Mouse (Mus musculus): Measurements from ENCODE around the gene Slc51a. TPM values are rescaled to one million over a fixed set of nuclear protein-coding genes. Genes with fewer than 3 reads are reported as not detected.

Gene Slc51a
- polyA plus RNA-seq, 1 experiment from 2014 or later: 0.38 TPM

- H3K9me3 ChIP-seq (ENCODE audit: control insufficient read depth, low read length): no peaks in the 10 kb centered on the region
- WGBS: 93% methylated on average over 16 of the region's 16 CpGs
- H3K4me1 ChIP-seq (ENCODE audit: control insufficient read depth, insufficient read depth, low read length): no peaks in the 10 kb centered on the region
- H3K4me3 ChIP-seq (ENCODE audit: low read depth, low read length): no peak overlapping the region
- H3K27ac ChIP-seq (ENCODE audit: low read depth, low read length): no peak overlapping the region
- no peaks in the 10 kb centered on the region for H3K27me3 ChIP-seq (ENCODE audit: control insufficient read depth, insufficient read depth, low read length)
- no peak overlapping the region for H3K9ac ChIP-seq (ENCODE audit: low read length)
- H3K36me3 ChIP-seq (ENCODE audit: control insufficient read depth, insufficient read depth, low read length): peaks cover 3% of the 10 kb centered on the region
- ATAC-seq (ENCODE audit: insufficient read depth, low FRiP score, low TSS enrichment) (no peak), DNase-seq (ENCODE audit: low spot score) (no peak)
- no peak overlapping the region for H3K4me2 ChIP-seq (ENCODE audit: low read depth)
Measured at GRCm38 (mm10) chr16:32462950-32463349, 24.7 kb downstream of the Slc51a start.

- H3K27me3 ChIP-seq (ENCODE audit: control insufficient read depth, insufficient read depth, low read length): no peaks in the 10 kb centered on the region
Measured at GRCm38 (mm10) chr16:32461713-32462112, 26.0 kb downstream of the Slc51a start.

GRCm38 (mm10) chr16:32460518-32460917 is 27.2 kb downstream of the Slc51a start:
- ATAC-seq (ENCODE audit: insufficient read depth, low FRiP score, low TSS enrichment) (no peak), DNase-seq (ENCODE audit: low spot score) (no peak)
- H3K27ac ChIP-seq (ENCODE audit: low read depth, low read length): no peak overlapping the region
- H3K27me3 ChIP-seq (ENCODE audit: control insufficient read depth, insufficient read depth, low read length): no peaks in the 10 kb centered on the region
- H3K4me2 ChIP-seq (ENCODE audit: low read depth): no peak overlapping the region
- H3K4me1 ChIP-seq (ENCODE audit: control insufficient read depth, insufficient read depth, low read length): no peaks in the 10 kb centered on the region
- no peaks in the 10 kb centered on the region for H3K9me3 ChIP-seq (ENCODE audit: control insufficient read depth, low read length)
- no peak overlapping the region for H3K4me3 ChIP-seq (ENCODE audit: low read depth, low read length)
- 67% methylated on average over 4 of the region's 4 CpGs for WGBS
- H3K36me3 ChIP-seq (ENCODE audit: control insufficient read depth, insufficient read depth, low read length): peaks cover 3% of the 10 kb centered on the region
- H3K9ac ChIP-seq (ENCODE audit: low read length): no peak overlapping the region

More at GRCm38 (mm10) chr16:32461713-32462112, 26.0 kb downstream of the Slc51a start:
- Histone ChIP-seq H3K9ac (ENCODE audit: low read length) (no peak overlapping the region), H3K4me2 (ENCODE audit: low read depth) (no peak overlapping the region), H3K4me1 (ENCODE audit: control insufficient read depth, insufficient read depth, low read length) (no peaks in the 10 kb centered on the region), H3K9me3 (ENCODE audit: control insufficient read depth, low read length) (no peaks in the 10 kb centered on the region), H3K27ac (ENCODE audit: low read depth, low read length) (no peak overlapping the region), H3K36me3 (ENCODE audit: control insufficient read depth, insufficient read depth, low read length) (peaks cover 3% of the 10 kb centered on the region), H3K4me3 (ENCODE audit: low read depth, low read length) (no peak overlapping the region)
- WGBS: 94% methylated on average over 5 of the region's 5 CpGs
- no peak for DNase-seq (ENCODE audit: low spot score)
- no peak for ATAC-seq (ENCODE audit: insufficient read depth, low FRiP score, low TSS enrichment)

- H3K4me2 ChIP-seq (ENCODE audit: low read depth): no peak overlapping the region
- WGBS: 60% methylated on average over 10 of the region's 10 CpGs
- ATAC-seq (ENCODE audit: insufficient read depth, low FRiP score, low TSS enrichment): no peak
- H3K36me3 ChIP-seq (ENCODE audit: control insufficient read depth, insufficient read depth, low read length): no peaks in the 10 kb centered on the region; the same call in 1 of the 2 replicates
- H3K9ac ChIP-seq (ENCODE audit: low read length): no peak overlapping the region
- no peaks in the 10 kb centered on the region for H3K4me1 ChIP-seq (ENCODE audit: control insufficient read depth, insufficient read depth, low read length)
- no peaks in the 10 kb centered on the region for H3K9me3 ChIP-seq (ENCODE audit: control insufficient read depth, low read length)
- peak; percentile 16 for DNase-seq (ENCODE audit: low spot score)
- H3K27me3 ChIP-seq (ENCODE audit: control insufficient read depth, insufficient read depth, low read length): no peaks in the 10 kb centered on the region
- no peak overlapping the region for H3K4me3 ChIP-seq (ENCODE audit: low read depth, low read length)
- H3K27ac ChIP-seq (ENCODE audit: low read depth, low read length): no peak overlapping the region
Measured at GRCm38 (mm10) chr16:32457589-32458386, 29.9 kb downstream of the Slc51a start.

- no peak overlapping the region for H3K9ac ChIP-seq (ENCODE audit: low read length)
- H3K27me3 ChIP-seq (ENCODE audit: control insufficient read depth, insufficient read depth, low read length): no peaks in the 10 kb centered on the region
- H3K4me1 ChIP-seq (ENCODE audit: control insufficient read depth, insufficient read depth, low read length): no peaks in the 10 kb centered on the region
- H3K27ac ChIP-seq (ENCODE audit: low read depth, low read length): no peak overlapping the region
- 94% methylated on average over 1 of the region's 1 CpGs for WGBS
- DNase-seq (ENCODE audit: low spot score) (no peak), ATAC-seq (ENCODE audit: insufficient read depth, low FRiP score, low TSS enrichment) (no peak)
- no peak overlapping the region for H3K4me3 ChIP-seq (ENCODE audit: low read depth, low read length)
- H3K4me2 ChIP-seq (ENCODE audit: low read depth): no peak overlapping the region
- no peaks in the 10 kb centered on the region for H3K9me3 ChIP-seq (ENCODE audit: control insufficient read depth, low read length)
- no peaks in the 10 kb centered on the region for H3K36me3 ChIP-seq (ENCODE audit: control insufficient read depth, insufficient read depth, low read length)
Measured at GRCm38 (mm10) chr16:32456761-32457160, 30.9 kb downstream of the Slc51a start.

- no peak for DNase-seq (ENCODE audit: low spot score)
- no peak overlapping the region for H3K4me2 ChIP-seq (ENCODE audit: low read depth)
- no peak overlapping the region for H3K4me3 ChIP-seq (ENCODE audit: low read depth, low read length)
- no peak overlapping the region for H3K27ac ChIP-seq (ENCODE audit: low read depth, low read length)
- H3K27me3 ChIP-seq (ENCODE audit: control insufficient read depth, insufficient read depth, low read length): no peaks in the 10 kb centered on the region
- no peaks in the 10 kb centered on the region for H3K9me3 ChIP-seq (ENCODE audit: control insufficient read depth, low read length)
- no peak for ATAC-seq (ENCODE audit: insufficient read depth, low FRiP score, low TSS enrichment)
- no peaks in the 10 kb centered on the region for H3K4me1 ChIP-seq (ENCODE audit: control insufficient read depth, insufficient read depth, low read length)
- H3K9ac ChIP-seq (ENCODE audit: low read length): no peak overlapping the region
- H3K36me3 ChIP-seq (ENCODE audit: control insufficient read depth, insufficient read depth, low read length): no peaks in the 10 kb centered on the region
Measured at GRCm38 (mm10) chr16:32456086-32456485, 31.6 kb downstream of the Slc51a start.

- Histone ChIP-seq H3K4me2 (ENCODE audit: low read depth) (no peak overlapping the region), H3K27ac (ENCODE audit: low read depth, low read length) (no peak overlapping the region), H3K9ac (ENCODE audit: low read length) (no peak overlapping the region), H3K4me1 (ENCODE audit: control insufficient read depth, insufficient read depth, low read length) (no peaks in the 10 kb centered on the region), H3K4me3 (ENCODE audit: low read depth, low read length) (no peak overlapping the region), H3K9me3 (ENCODE audit: control insufficient read depth, low read length) (no peaks in the 10 kb centered on the region), H3K27me3 (ENCODE audit: control insufficient read depth, insufficient read depth, low read length) (no peaks in the 10 kb centered on the region), H3K36me3 (ENCODE audit: control insufficient read depth, insufficient read depth, low read length) (no peaks in the 10 kb centered on the region)
- 76% methylated on average over 5 of the region's 5 CpGs for WGBS
- DNase-seq (ENCODE audit: low spot score) (no peak), ATAC-seq (ENCODE audit: insufficient read depth, low FRiP score, low TSS enrichment) (no peak)
Measured at GRCm38 (mm10) chr16:32454646-32455045, 33.0 kb downstream of the Slc51a start.

- Histone ChIP-seq H3K9ac (ENCODE audit: low read length) (no peak overlapping the region), H3K27me3 (ENCODE audit: control insufficient read depth, insufficient read depth, low read length) (no peaks in the 10 kb centered on the region), H3K27ac (ENCODE audit: low read depth, low read length) (no peak overlapping the region), H3K4me2 (ENCODE audit: low read depth) (no peak overlapping the region), H3K4me3 (ENCODE audit: low read depth, low read length) (no peak overlapping the region), H3K9me3 (ENCODE audit: control insufficient read depth, low read length) (no peaks in the 10 kb centered on the region), H3K4me1 (ENCODE audit: control insufficient read depth, insufficient read depth, low read length) (no peaks in the 10 kb centered on the region), H3K36me3 (ENCODE audit: control insufficient read depth, insufficient read depth, low read length) (no peaks in the 10 kb centered on the region)
- ATAC-seq (ENCODE audit: insufficient read depth, low FRiP score, low TSS enrichment) (no peak), DNase-seq (ENCODE audit: low spot score) (no peak)
- 94% methylated on average over 8 of the region's 8 CpGs for WGBS
Measured at GRCm38 (mm10) chr16:32453102-32453501, 34.6 kb downstream of the Slc51a start.

- no peak for DNase-seq (ENCODE audit: low spot score)
Measured at GRCm38 (mm10) chr16:32450133-32450532, 37.5 kb downstream of the Slc51a start.

More at GRCm38 (mm10) chr16:32450133-32450532, 37.5 kb downstream of the Slc51a start:
- Histone ChIP-seq H3K27ac (ENCODE audit: low read depth, low read length) (no peak overlapping the region), H3K9me3 (ENCODE audit: control insufficient read depth, low read length) (no peaks in the 10 kb centered on the region), H3K27me3 (ENCODE audit: control insufficient read depth, insufficient read depth, low read length) (no peaks in the 10 kb centered on the region), H3K4me3 (ENCODE audit: low read depth, low read length) (no peak overlapping the region), H3K9ac (ENCODE audit: low read length) (no peak overlapping the region), H3K4me2 (ENCODE audit: low read depth) (no peak overlapping the region), H3K36me3 (ENCODE audit: control insufficient read depth, insufficient read depth, low read length) (no peaks in the 10 kb centered on the region), H3K4me1 (ENCODE audit: control insufficient read depth, insufficient read depth, low read length) (no peaks in the 10 kb centered on the region)
- WGBS: 86% methylated on average over 2 of the region's 2 CpGs
- no peak for ATAC-seq (ENCODE audit: insufficient read depth, low FRiP score, low TSS enrichment)

All from neural tube, embryonic 11.5 days (tissue).